Mouse (Mus musculus) embryonic facial prominence, embryonic 15.5 days (tissue): ENCODE results near the gene Erich6b. TPM values are rescaled to one million over a fixed set of nuclear protein-coding genes. Genes with fewer than 3 reads are reported as not detected.

Source experiments
- ATAC-seq: fragments of 200-750 bp; cut with Nextera tagmentation; 2 replicates; pipeline ENCODE4 v1.8.0; 2017; ENCODE audit warnings: low read depth, moderate TSS enrichment; ENCODE audit not compliant: insufficient number of reproducible peaks, low FRiP score, low TSS enrichment
- H3K27ac ChIP-seq: fragments of 300-500 bp; sonication (generic); replicated peaks from 2 replicates; pipeline ENCODE4 v1.5.1; 2015; ENCODE audit warnings: mild to moderate bottlenecking, inconsistent platforms
- H3K27me3 ChIP-seq: fragments of 300-500 bp; sonication (generic); 2 replicates; pipeline ENCODE4 v1.6.1; 2015; ENCODE audit warnings: inconsistent platforms
- H3K36me3 ChIP-seq: fragments of 300-500 bp; sonication (generic); 2 replicates; pipeline ENCODE4 v1.6.1; 2015; ENCODE audit warnings: mild to moderate bottlenecking, inconsistent platforms
- H3K4me1 ChIP-seq: fragments of 300-500 bp; sonication (generic); 2 replicates; pipeline ENCODE4 v1.6.1; 2015; ENCODE audit warnings: inconsistent platforms
- H3K4me2 ChIP-seq: fragments of 300-500 bp; sonication (generic); replicated peaks from 2 replicates; pipeline ENCODE4 v1.6.1; 2015; ENCODE audit warnings: mild to moderate bottlenecking, inconsistent platforms
- H3K4me3 ChIP-seq: fragments of 300-500 bp; sonication (generic); replicated peaks from 2 replicates; pipeline ENCODE4 v1.5.1; 2015; ENCODE audit warnings: mild to moderate bottlenecking, inconsistent platforms
- H3K9ac ChIP-seq: fragments of 300-500 bp; sonication (generic); 2 replicates; pipeline ENCODE4 v1.6.1; 2015; ENCODE audit warnings: inconsistent platforms
- H3K9me3 ChIP-seq: fragments of 300-500 bp; sonication (generic); replicated peaks from 2 replicates; pipeline ENCODE4 v1.6.1; 2016; ENCODE audit warnings: inconsistent platforms
- WGBS: fragments of 180-500 bp; shearing (Covaris S2); methylation state at CpG from one replicate; pipeline ENCODE4 v1.1.7; 2015; 5-methylcytosine and 5-hydroxymethylcytosine counted together
- polyA plus RNA-seq: library from polyadenylated mRNA; unstranded; fragments of >200 nt; fragmentation: Nextera tagmentation; extraction: Ambion mirVana; gene quantifications from 2 replicates; pipeline ENCODE4 v1.2.1, GENCODE M21; 2015

Erich6b gene
- not detected in 2 replicates for polyA plus RNA-seq

DNA sequence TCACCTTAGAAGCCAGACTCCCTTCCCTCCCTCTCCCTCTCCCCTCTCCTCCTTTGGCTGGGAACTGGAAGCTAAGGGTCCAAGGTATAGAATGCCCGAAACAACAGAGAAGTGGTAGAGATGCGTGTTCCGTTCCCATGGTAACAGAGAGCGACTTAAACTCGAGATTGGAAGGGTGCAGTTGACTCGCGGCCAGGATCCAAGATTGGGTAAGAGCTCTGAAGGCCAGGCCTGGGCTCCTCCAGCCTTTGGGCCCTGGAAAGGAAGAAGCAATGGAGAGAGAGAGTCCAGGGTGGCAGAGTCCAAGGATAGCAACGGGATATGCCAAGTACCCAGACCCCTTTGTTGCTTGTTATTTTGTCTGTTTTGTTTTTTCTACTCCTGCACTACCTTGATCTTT lies at the start of gene Erich6b:
TSS of gene Erich6b (plus strand) at position 180 of the 400 bp plus-strand sequence.
- H3K4me2 ChIP-seq, result no peak within 1 kb of the TSS
- 80% methylated on average over 8 of the region's 8 CpGs for WGBS
- H3K4me3 ChIP-seq, result no peak within 1 kb of the TSS
- no peaks in the 10 kb centered on the region for H3K4me1 ChIP-seq
- H3K27ac ChIP-seq, result no peak within 1 kb of the TSS
- no peaks in the 10 kb centered on the region for H3K36me3 ChIP-seq
- no peak within 1 kb of the TSS for H3K9ac ChIP-seq
- no peaks in the 10 kb centered on the region for H3K27me3 ChIP-seq
- no peaks in the 10 kb centered on the region for H3K9me3 ChIP-seq
- ATAC-seq, result no peak

DNA sequence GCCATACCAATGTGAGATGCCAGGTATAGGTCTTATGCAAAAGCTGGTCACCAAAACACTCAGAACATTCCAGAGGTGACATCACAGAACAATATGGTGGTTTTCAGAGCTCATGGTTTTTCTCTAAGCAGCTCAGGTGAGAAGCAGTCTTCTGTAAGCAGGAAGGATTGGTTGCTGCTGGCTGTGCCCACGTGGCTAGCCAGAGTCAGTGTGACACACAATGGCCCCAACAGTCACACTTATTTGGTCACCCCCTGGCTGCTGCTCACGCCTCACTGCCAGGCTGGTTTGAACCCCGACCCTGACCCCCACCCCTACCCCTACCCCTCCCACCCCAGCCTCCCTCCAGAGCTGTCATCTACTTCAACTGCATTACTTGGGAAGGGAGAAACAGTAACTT lies 49.1 kb upstream of the Erich6b start, which contains the start of gene Spert:
TSS of gene Spert (minus strand) at position 139 of the 400 bp plus-strand sequence.
- Histone ChIP-seq H3K4me1 (no peaks in the 10 kb centered on the region), H3K36me3 (no peaks in the 10 kb centered on the region), H3K9me3 (no peaks in the 10 kb centered on the region), H3K27ac (no peak within 1 kb of the TSS), H3K4me3 (no peak within 1 kb of the TSS), H3K4me2 (no peak within 1 kb of the TSS), H3K27me3 (no peaks in the 10 kb centered on the region), H3K9ac (no peak within 1 kb of the TSS)
- 68% methylated on average over 3 of the region's 3 CpGs for WGBS
- ATAC-seq, result no peak

GRCm38 (mm10) chr14:75609176-75609575 lies 32.9 kb upstream of the Erich6b start:
- Histone ChIP-seq H3K27ac (no peak overlapping the region), H3K36me3 (no peaks in the 10 kb centered on the region), H3K9me3 (no peaks in the 10 kb centered on the region), H3K4me2 (no peak overlapping the region), H3K9ac (no peak overlapping the region), H3K27me3 (no peaks in the 10 kb centered on the region), H3K4me1 (no peaks in the 10 kb centered on the region), H3K4me3 (no peak overlapping the region)
- WGBS, result 83% methylated on average over 2 of the region's 2 CpGs
- ATAC-seq, result no peak

DNA sequence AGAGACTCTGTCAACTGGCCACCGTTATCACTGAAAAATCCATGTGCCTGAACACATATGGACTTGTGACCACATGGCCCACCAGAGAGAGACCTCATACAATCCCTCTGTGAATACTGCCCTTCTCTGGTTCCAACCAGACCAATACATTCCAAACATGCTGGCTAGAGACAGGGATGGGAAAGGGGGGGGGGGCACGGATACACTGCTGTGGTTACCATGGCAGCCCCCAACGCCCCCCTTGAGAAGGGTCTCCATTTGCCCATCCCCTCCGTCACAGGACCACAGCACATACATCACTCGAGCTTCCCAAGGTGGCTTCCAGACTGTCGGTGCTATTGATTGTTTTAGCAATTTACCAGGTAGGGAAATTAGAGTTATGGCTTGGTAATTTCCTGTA lies 25.7 kb upstream of the Erich6b start:
- H3K36me3 ChIP-seq, result no peaks in the 10 kb centered on the region
- H3K27ac ChIP-seq, result no peak overlapping the region
- H3K27me3 ChIP-seq, result no peaks in the 10 kb centered on the region
- H3K4me3 ChIP-seq, result no peak overlapping the region
- no peaks in the 10 kb centered on the region for H3K9me3 ChIP-seq
- no peak overlapping the region for H3K9ac ChIP-seq
- no peak for ATAC-seq
- WGBS, result 72% methylated on average over 6 of the region's 6 CpGs
- H3K4me1 ChIP-seq, result no peaks in the 10 kb centered on the region
- no peak overlapping the region for H3K4me2 ChIP-seq

- H3K4me2 ChIP-seq, result no peak overlapping the region
- no peaks in the 10 kb centered on the region for H3K9me3 ChIP-seq
- no peak overlapping the region for H3K9ac ChIP-seq
- WGBS, result 72% methylated on average over 7 of the region's 7 CpGs
- H3K36me3 ChIP-seq, result no peaks in the 10 kb centered on the region
- no peak for ATAC-seq
- H3K27ac ChIP-seq, result no peak overlapping the region
- no peaks in the 10 kb centered on the region for H3K4me1 ChIP-seq
- no peaks in the 10 kb centered on the region for H3K27me3 ChIP-seq
- no peak overlapping the region for H3K4me3 ChIP-seq
Measured at GRCm38 (mm10) chr14:75622984-75623383, 19.1 kb upstream of the Erich6b start.

- no peaks in the 10 kb centered on the region for H3K9me3 ChIP-seq
- 89% methylated on average over 8 of the region's 8 CpGs for WGBS
- no peak for ATAC-seq
- H3K9ac ChIP-seq, result no peak overlapping the region
- H3K4me3 ChIP-seq, result no peak overlapping the region
- no peaks in the 10 kb centered on the region for H3K4me1 ChIP-seq
- H3K27ac ChIP-seq, result no peak overlapping the region
- H3K4me2 ChIP-seq, result no peak overlapping the region
- no peaks in the 10 kb centered on the region for H3K27me3 ChIP-seq
- no peaks in the 10 kb centered on the region for H3K36me3 ChIP-seq
Measured at GRCm38 (mm10) chr14:75628870-75629269, 13.2 kb upstream of the Erich6b start.

DNA sequence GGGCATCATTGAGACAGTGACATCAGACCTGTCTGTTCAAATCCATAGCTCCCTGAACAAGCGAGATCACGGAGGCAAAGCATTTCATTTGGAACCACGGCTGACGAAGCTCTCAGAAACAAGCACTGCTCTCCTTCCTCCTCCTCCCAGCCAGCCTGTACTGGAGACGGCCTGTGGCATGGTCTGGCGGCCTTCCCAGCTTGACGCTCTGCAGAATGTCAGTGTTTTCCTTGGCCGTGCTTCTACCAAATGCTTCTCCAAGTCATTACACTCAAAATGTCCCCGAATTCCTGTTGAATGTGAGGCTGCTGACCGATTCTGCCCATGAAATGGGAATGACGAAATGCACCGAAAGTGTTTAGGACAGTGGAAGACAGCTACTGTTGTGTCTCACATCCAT lies 6.7 kb upstream of the Erich6b start:
- no peaks in the 10 kb centered on the region for H3K36me3 ChIP-seq
- no peaks in the 10 kb centered on the region for H3K9me3 ChIP-seq
- no peak overlapping the region for H3K9ac ChIP-seq
- no peak overlapping the region for H3K4me2 ChIP-seq
- ATAC-seq, result no peak
- no peaks in the 10 kb centered on the region for H3K4me1 ChIP-seq
- H3K27ac ChIP-seq, result no peak overlapping the region
- no peaks in the 10 kb centered on the region for H3K27me3 ChIP-seq
- no peak overlapping the region for H3K4me3 ChIP-seq
- 67% methylated on average over 12 of the region's 12 CpGs for WGBS

- no peak overlapping the region for H3K4me2 ChIP-seq
- H3K9me3 ChIP-seq, result no peaks in the 10 kb centered on the region
- H3K27me3 ChIP-seq, result no peaks in the 10 kb centered on the region
- no peak overlapping the region for H3K27ac ChIP-seq
- no peak for ATAC-seq
- H3K9ac ChIP-seq, result no peak overlapping the region
- no peaks in the 10 kb centered on the region for H3K4me1 ChIP-seq
- no peak overlapping the region for H3K4me3 ChIP-seq
- no peaks in the 10 kb centered on the region for H3K36me3 ChIP-seq
- WGBS, result 49% methylated on average over 7 of the region's 7 CpGs
Measured at GRCm38 (mm10) chr14:75636107-75636506, 6.0 kb upstream of the Erich6b start.

DNA sequence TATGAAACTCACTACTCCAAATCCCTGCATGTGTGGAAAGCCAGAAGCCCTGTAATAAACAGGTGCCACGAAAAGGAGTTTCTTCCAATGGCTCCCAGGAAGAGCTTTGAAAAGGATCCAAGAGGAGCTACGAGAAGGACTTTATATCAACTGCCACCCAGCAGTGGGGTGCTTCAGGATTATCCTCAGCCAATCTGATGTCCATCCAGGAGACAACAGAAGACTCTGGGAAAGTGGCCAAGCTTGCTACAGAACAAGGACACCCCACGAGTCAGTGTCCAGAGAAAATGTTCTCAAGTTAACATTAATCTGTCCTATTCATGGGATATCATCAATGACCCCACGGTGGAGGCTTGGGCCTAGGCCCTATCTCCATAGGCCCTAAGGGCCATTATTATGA lies 4.4 kb upstream of the Erich6b start:
- no peak overlapping the region for H3K4me3 ChIP-seq
- no peaks in the 10 kb centered on the region for H3K4me1 ChIP-seq
- WGBS, result 87% methylated on average over 4 of the region's 4 CpGs
- no peak for ATAC-seq
- no peaks in the 10 kb centered on the region for H3K36me3 ChIP-seq
- no peak overlapping the region for H3K4me2 ChIP-seq
- no peak overlapping the region for H3K9ac ChIP-seq
- H3K27ac ChIP-seq, result no peak overlapping the region
- H3K27me3 ChIP-seq, result no peaks in the 10 kb centered on the region
- no peaks in the 10 kb centered on the region for H3K9me3 ChIP-seq

GRCm38 (mm10) chr14:75640846-75641245 lies 1.2 kb upstream of the Erich6b start:
- H3K36me3 ChIP-seq, result no peaks in the 10 kb centered on the region
- no peak for ATAC-seq
- no peak overlapping the region for H3K27ac ChIP-seq
- H3K4me1 ChIP-seq, result no peaks in the 10 kb centered on the region
- H3K9ac ChIP-seq, result no peak overlapping the region
- H3K4me2 ChIP-seq, result no peak overlapping the region
- no peak overlapping the region for H3K4me3 ChIP-seq
- no peaks in the 10 kb centered on the region for H3K9me3 ChIP-seq
- no peaks in the 10 kb centered on the region for H3K27me3 ChIP-seq
- 88% methylated on average over 2 of the region's 2 CpGs for WGBS

GRCm38 (mm10) chr14:75641369-75641768 lies 690 bp upstream of the Erich6b start:
- Histone ChIP-seq H3K27me3 (no peaks in the 10 kb centered on the region), H3K4me1 (no peaks in the 10 kb centered on the region), H3K36me3 (no peaks in the 10 kb centered on the region), H3K9me3 (no peaks in the 10 kb centered on the region), H3K27ac (no peak overlapping the region), H3K9ac (no peak overlapping the region), H3K4me3 (no peak overlapping the region), H3K4me2 (no peak overlapping the region)
- no peak for ATAC-seq
- WGBS, result 57% methylated on average over 6 of the region's 6 CpGs

- no peak for ATAC-seq
- Histone ChIP-seq H3K4me2 (no peak overlapping the region), H3K4me3 (no peak overlapping the region), H3K4me1 (no peaks in the 10 kb centered on the region), H3K9me3 (no peaks in the 10 kb centered on the region), H3K27ac (no peak overlapping the region), H3K27me3 (no peaks in the 10 kb centered on the region), H3K9ac (no peak overlapping the region), H3K36me3 (no peaks in the 10 kb centered on the region)
- 86% methylated on average over 7 of the region's 7 CpGs for WGBS
Measured at GRCm38 (mm10) chr14:75645461-75645860, 3.4 kb downstream of the Erich6b start.
